Mouse (Mus musculus) testis, adult 2 months (tissue): ENCODE results near the gene Zbtb21.

Experiments used
- CTCF ChIP-seq: fragments of 200-500 bp; IDR thresholded peaks from 2 replicates; pipeline ENCODE4 v1.5.1; 2012; ENCODE audit warnings: low read depth, mild to moderate bottlenecking, inconsistent platforms, low read length, moderate library complexity; ENCODE audit not compliant: control insufficient read depth, insufficient read depth, insufficient replicate concordance
- POLR2A ChIP-seq: fragments of 200-500 bp; IDR thresholded peaks from 2 replicates; pipeline ENCODE4 v1.6.1; 2012; ENCODE audit warnings: low read depth, mild to moderate bottlenecking, inconsistent platforms, low read length, moderate library complexity; ENCODE audit not compliant: control insufficient read depth

DNA sequence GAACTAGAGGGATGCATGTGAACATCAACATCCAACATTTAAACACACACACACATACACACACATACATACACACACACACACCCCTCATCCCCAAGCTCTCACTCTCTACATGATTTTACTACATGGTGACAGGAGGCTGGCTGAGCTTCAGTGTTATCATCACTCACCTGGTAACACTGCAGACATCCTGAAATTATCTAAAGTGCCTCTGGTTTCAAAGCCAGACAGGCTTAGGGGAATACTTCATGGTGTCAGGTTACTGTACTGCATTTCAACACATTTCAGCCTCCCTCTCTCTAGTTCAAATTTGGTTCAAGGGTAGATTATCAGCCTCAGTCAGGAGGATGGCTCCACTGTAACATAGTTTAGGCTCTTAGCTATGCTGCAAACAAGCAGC, 4.8 kb downstream of the Zbtb21 start:
- TF ChIP-seq POLR2A (no peak), CTCF (no peak)
